Mouse (Mus musculus) MEL (cell line): ENCODE results near the gene Add1. TPM values are rescaled to one million over a fixed set of nuclear protein-coding genes. Genes with fewer than 3 reads are reported as not detected.

ENCODE experiments used
- DNase-seq: peaks from one replicate; pipeline ENCODE4 v3.0.0; 2011; ENCODE audit warnings: low read depth, low spot score
- H3K27ac ChIP-seq: 2 replicates; pipeline ENCODE4 v1.5.1; 2012; ENCODE audit warnings: low read depth, mild to moderate bottlenecking, control low read depth, low read length, moderate library complexity; ENCODE audit not compliant: control insufficient read depth
- H3K27me3 ChIP-seq, 2 experiments: fragments of 150-350 bp in 1 of 2; sonication (generic) in 1 of 2; 2 replicates each; pipeline ENCODE4 v1.6.1; 2012; ENCODE audit warnings: low read length in 2 of 2, mild to moderate bottlenecking in 2 of 2, improper control_type of control experiment in 1 of 2, moderate library complexity in 1 of 2; ENCODE audit not compliant: insufficient read depth in 2 of 2, control insufficient read depth in 1 of 2
- H3K36me3 ChIP-seq, 2 experiments: 2 replicates each; pipeline ENCODE4 v1.6.1; 2012 to 2014; ENCODE audit warnings: low read length in 2 of 2, improper control_type of control experiment in 1 of 2, inconsistent platforms in 1 of 2, mild to moderate bottlenecking in 1 of 2; ENCODE audit not compliant: insufficient read depth in 2 of 2, control insufficient read depth in 1 of 2
- H3K4me1 ChIP-seq, 2 experiments: fragments of 150-350 bp in 1 of 2; sonication (generic) in 1 of 2; 2 replicates each; pipeline ENCODE4 v1.6.1; 2012; ENCODE audit warnings: low read length in 2 of 2, improper control_type of control experiment in 1 of 2, mild to moderate bottlenecking in 1 of 2; ENCODE audit not compliant: insufficient read depth in 2 of 2, control insufficient read depth in 1 of 2
- H3K4me3 ChIP-seq, 2 experiments: fragments of 150-350 bp in 1 of 2; sonication (generic) in 1 of 2; 2 replicates each; pipeline ENCODE4 v1.5.1; 2012; ENCODE audit warnings: low read depth in 2 of 2, low read length in 2 of 2, mild to moderate bottlenecking in 2 of 2, moderate library complexity in 2 of 2, control low read depth in 1 of 2, improper control_type of control experiment in 1 of 2; ENCODE audit not compliant: control insufficient read depth in 1 of 2, insufficient read depth in 1 of 2
- H3K79me2 ChIP-seq: 2 replicates; pipeline ENCODE4 v1.6.1; 2012; ENCODE audit warnings: mild to moderate bottlenecking, low read length, moderate library complexity; ENCODE audit not compliant: control insufficient read depth, poor library complexity, insufficient read depth
- H3K9ac ChIP-seq: 2 replicates; pipeline ENCODE4 v1.6.1; 2012; ENCODE audit warnings: low read depth, mild to moderate bottlenecking, control low read depth, low read length, moderate library complexity; ENCODE audit not compliant: control insufficient read depth, poor library complexity, severe bottlenecking
- H3K9me3 ChIP-seq: fragments of 150-350 bp; sonication (generic); replicated peaks from 2 replicates; pipeline ENCODE4 v1.6.1; 2012; ENCODE audit warnings: mild to moderate bottlenecking, low read length, improper control_type of control experiment, moderate library complexity; ENCODE audit not compliant: insufficient read depth
- BHLHE40 ChIP-seq: IDR thresholded peaks from 2 replicates; pipeline ENCODE4 v1.6.1; 2012; ENCODE audit warnings: low read depth, mild to moderate bottlenecking, inconsistent platforms, low read length, improper control_type of control experiment, borderline replicate concordance
- CHD1 ChIP-seq: IDR thresholded peaks from 2 replicates; pipeline ENCODE4 v1.6.1; 2012; ENCODE audit warnings: low read depth, mild to moderate bottlenecking, inconsistent platforms, low read length, improper control_type of control experiment
- E2F4 ChIP-seq: IDR thresholded peaks from 2 replicates; pipeline ENCODE4 v1.6.1; 2011; ENCODE audit warnings: low read depth, low read length, improper control_type of control experiment, borderline replicate concordance
- HCFC1 ChIP-seq: IDR thresholded peaks from 2 replicates; pipeline ENCODE4 v1.6.1; 2012; ENCODE audit warnings: low read depth, mild to moderate bottlenecking, inconsistent platforms, low read length, improper control_type of control experiment, moderate library complexity
- JUND ChIP-seq: IDR thresholded peaks from 2 replicates; pipeline ENCODE4 v1.6.1; 2011; ENCODE audit warnings: low read depth, mild to moderate bottlenecking, improper control_type of control experiment, low read length
- MAX ChIP-seq: IDR thresholded peaks from 2 replicates; pipeline ENCODE4 v1.6.1; 2011; ENCODE audit warnings: low read length, improper control_type of control experiment
- MAZ ChIP-seq: IDR thresholded peaks from 2 replicates; pipeline ENCODE4 v1.6.1; 2012; ENCODE audit warnings: low read depth, mild to moderate bottlenecking, inconsistent platforms, low read length, improper control_type of control experiment
- MEF2A ChIP-seq: IDR thresholded peaks from 2 replicates; pipeline ENCODE4 v1.6.1; 2014; ENCODE audit warnings: low read depth, mild to moderate bottlenecking, inconsistent platforms, low read length, improper control_type of control experiment; ENCODE audit not compliant: poor library complexity, insufficient replicate concordance, severe bottlenecking; ENCODE audit errors: extremely low read depth
- MXI1 ChIP-seq: IDR thresholded peaks from 2 replicates; pipeline ENCODE4 v1.6.1; 2011; ENCODE audit warnings: mild to moderate bottlenecking, low read depth, low read length, improper control_type of control experiment
- MYB ChIP-seq: IDR thresholded peaks from 2 replicates; pipeline ENCODE4 v1.6.1; 2011; ENCODE audit warnings: mild to moderate bottlenecking, low read depth, low read length, improper control_type of control experiment
- NELFE ChIP-seq: IDR thresholded peaks from 2 replicates; pipeline ENCODE4 v1.6.1; 2011; ENCODE audit warnings: low read depth, low read length, improper control_type of control experiment
- POLR2AphosphoS5 ChIP-seq: IDR thresholded peaks from 2 replicates; pipeline ENCODE4 v1.6.1; 2012; ENCODE audit warnings: low read depth, borderline replicate concordance, mild to moderate bottlenecking, inconsistent platforms, low read length, moderate library complexity, mixed read lengths
- RCOR1 ChIP-seq: IDR thresholded peaks from 2 replicates; pipeline ENCODE4 v1.6.1; 2012; ENCODE audit warnings: low read depth, mild to moderate bottlenecking, inconsistent platforms, low read length, improper control_type of control experiment
- TAL1 ChIP-seq: IDR thresholded peaks from 2 replicates; pipeline ENCODE4 v1.6.1; 2012; ENCODE audit warnings: mild to moderate bottlenecking, inconsistent platforms, low read length, moderate library complexity, mixed read lengths
- TBP ChIP-seq: IDR thresholded peaks from 2 replicates; pipeline ENCODE4 v1.8.0; 2011; ENCODE audit warnings: low read depth, low read length, improper control_type of control experiment
- TCF12 ChIP-seq: IDR thresholded peaks from 2 replicates; pipeline ENCODE4 v1.6.1; 2014; ENCODE audit warnings: low read depth, mild to moderate bottlenecking, inconsistent platforms, low read length, improper control_type of control experiment, moderate library complexity
- USF2 ChIP-seq, 2 experiments: IDR thresholded peaks; 2 replicates each; pipeline ENCODE4 v1.6.1; 2011 to 2012; ENCODE audit warnings: improper control_type of control experiment in 2 of 2, low read length in 2 of 2, borderline replicate concordance in 1 of 2, inconsistent platforms in 1 of 2, low read depth in 1 of 2, mild to moderate bottlenecking in 1 of 2; ENCODE audit not compliant: insufficient read depth in 1 of 2
- ZKSCAN1 ChIP-seq: IDR thresholded peaks from 2 replicates; pipeline ENCODE4 v1.6.1; 2012; ENCODE audit warnings: low read depth, mild to moderate bottlenecking, inconsistent platforms, low read length, improper control_type of control experiment, moderate library complexity
- ZMIZ1 ChIP-seq: IDR thresholded peaks from 2 replicates; pipeline ENCODE4 v1.6.1; 2012; ENCODE audit warnings: low read depth, mild to moderate bottlenecking, inconsistent platforms, low read length, improper control_type of control experiment, moderate library complexity
- ZNF384 ChIP-seq: IDR thresholded peaks from 2 replicates; pipeline ENCODE4 v1.6.1; 2012; ENCODE audit warnings: low read depth, mild to moderate bottlenecking, inconsistent platforms, low read length, improper control_type of control experiment
- polyA plus RNA-seq, 2 experiments: library from polyadenylated mRNA; stranded (reverse) in 1 of 2; unstranded in 1 of 2; fragments of >175 nt in 1 of 2; fragments of >200 nt in 1 of 2; gene quantifications; 2 replicates each; pipeline versions ENCODE4 v1.2.1 to v1.2.4; 2012; ENCODE audit warnings: low replicate concordance in 2 of 2, low read depth in 1 of 2; ENCODE audit not compliant: insufficient read length in 2 of 2, insufficient read depth in 1 of 2, missing spikeins in 1 of 2
- total RNA-seq: library from RNA; depleted of rRNA; stranded (reverse); fragments of 300-350 nt; gene quantifications from 2 replicates; pipeline ENCODE4 v1.2.3, GENCODE M21; 2012

Add1 gene
- total and polyA plus RNA-seq, 3 experiments = 79.3 to 127 TPM; not detected in 1

DNA sequence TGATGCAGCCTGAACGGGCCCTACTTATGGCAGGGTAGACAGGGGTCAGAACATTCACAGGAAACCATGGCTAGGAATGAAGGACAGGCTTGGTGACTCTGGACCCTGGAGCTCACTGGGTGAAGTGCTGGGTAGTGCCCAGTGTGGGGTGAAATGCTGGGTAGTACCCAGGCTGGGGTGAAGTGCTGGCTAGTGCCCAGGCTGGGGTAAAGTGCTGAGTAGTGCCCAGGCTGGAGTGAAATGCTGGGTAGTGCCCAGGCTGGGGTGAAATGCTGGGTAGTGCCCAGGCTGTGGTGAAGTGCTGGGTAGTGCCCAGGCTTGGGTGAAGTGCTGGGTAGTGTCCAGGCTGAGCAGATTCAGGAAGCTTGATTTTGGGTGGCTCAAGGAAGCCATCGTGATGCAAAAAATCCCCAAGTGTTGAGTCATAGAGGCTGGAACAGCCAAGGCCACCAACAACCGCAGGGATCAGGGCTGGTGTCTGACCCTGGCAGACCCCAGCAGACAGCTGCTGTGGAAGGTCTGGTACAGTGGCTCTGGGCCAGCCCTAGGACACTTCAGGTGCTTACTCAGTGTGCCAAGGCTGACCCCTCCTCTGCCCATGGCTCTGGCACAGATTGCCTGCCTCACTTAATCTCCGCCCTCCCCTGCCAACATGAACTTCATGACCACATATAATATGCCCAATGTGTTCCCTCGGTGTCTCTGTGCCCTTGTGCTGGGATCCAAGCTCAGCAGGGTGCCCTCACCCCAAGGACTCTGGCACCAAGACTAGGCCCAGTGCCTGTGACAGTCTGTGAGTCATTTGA is 38.5 kb upstream of the Add1 start:
- no peak for DNase-seq
- H3K4me3 ChIP-seq = no peak overlapping the region
- H3K27ac ChIP-seq = no peak overlapping the region
- no peaks in the 10 kb centered on the region for H3K27me3 ChIP-seq
- H3K9me3 ChIP-seq = no peaks in the 10 kb centered on the region
- TF ChIP-seq CHD1 (no peak), MXI1 (no peak), BHLHE40 (no peak), NELFE (no peak), TBP (no peak), MYB (no peak), HCFC1 (no peak), RCOR1 (no peak), MAX (no peak), MAZ (no peak), TCF12 (no peak), JUND (no peak), USF2 (IDR thresholded peaks at IDR 0.05; ENCODE audit: borderline replicate concordance in 1 of 2, insufficient read depth in 1 of 2, low read depth in 1 of 2, low read length in 2 of 2) (no peak), ZMIZ1 (no peak), ZKSCAN1 (no peak), MEF2A (no peak)
- TF ChIP-seq, all 39 proteins: peak for 0
- H3K36me3 ChIP-seq = no peaks in the 10 kb centered on the region
- H3K9ac ChIP-seq = no peak overlapping the region
- H3K4me1 ChIP-seq = no peaks in the 10 kb centered on the region
- no peaks in the 10 kb centered on the region for H3K79me2 ChIP-seq

DNA sequence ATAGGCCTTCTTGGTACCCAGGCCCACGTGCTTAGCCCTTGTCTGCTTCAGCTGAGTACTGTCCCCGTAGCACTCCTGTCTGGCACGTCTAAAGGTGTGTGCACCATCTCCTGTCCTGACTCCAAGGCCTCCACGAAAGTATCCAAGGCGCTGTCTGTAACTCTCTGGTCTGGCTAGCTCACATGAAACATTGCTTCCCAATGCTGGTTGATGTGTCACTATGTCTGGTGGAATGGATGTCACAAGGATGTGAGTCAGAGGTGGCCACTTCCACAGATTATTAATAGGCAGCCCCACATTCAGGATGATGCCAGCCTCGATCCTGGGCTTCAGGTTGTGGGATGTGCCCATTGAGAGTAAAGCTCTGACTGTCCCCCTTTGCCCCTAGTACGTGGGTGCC is 37.6 kb upstream of the Add1 start:
- Histone ChIP-seq H3K9me3 (no peaks in the 10 kb centered on the region), H3K4me3 (no peak overlapping the region), H3K4me1 (no peaks in the 10 kb centered on the region), H3K27me3 (no peaks in the 10 kb centered on the region), H3K79me2 (no peaks in the 10 kb centered on the region), H3K36me3 (no peaks in the 10 kb centered on the region), H3K9ac (no peak overlapping the region), H3K27ac (no peak overlapping the region)
- TF ChIP-seq ZNF384 = no peak
- no peak for TF ChIP-seq CHD1
- no peak for TF ChIP-seq USF2 (IDR thresholded peaks at IDR 0.05; ENCODE audit: borderline replicate concordance in 1 of 2, insufficient read depth in 1 of 2, low read depth in 1 of 2, low read length in 2 of 2)
- no peak for TF ChIP-seq TCF12
- TF ChIP-seq E2F4 = no peak
- no peak for TF ChIP-seq BHLHE40
- no peak for TF ChIP-seq MAX
- no peak for TF ChIP-seq JUND
- no peak for TF ChIP-seq POLR2AphosphoS5
- no peak for TF ChIP-seq TAL1
- no peak for DNase-seq
